Mouse (Mus musculus) cerebellum, adult (tissue): ENCODE data around the gene Gapt.
A peak's percentile ranks its signal among the peaks of the same experiment; 100 is the strongest.
"Not testable (repeated sequence)": the region's sequence is repeated elsewhere in the genome, so short reads cannot be mapped to it uniquely, and the experiment has no call there.

ENCODE experiments used
- ATAC-seq: cut with Nextera tagmentation; 2 replicates; pipeline ENCODE4 v1.9.2; 2017; ENCODE audit warnings: mild to moderate bottlenecking, moderate library complexity, mixed read lengths; ENCODE audit not compliant: insufficient number of reproducible peaks, low FRiP score, low TSS enrichment

Gapt gene

DNA sequence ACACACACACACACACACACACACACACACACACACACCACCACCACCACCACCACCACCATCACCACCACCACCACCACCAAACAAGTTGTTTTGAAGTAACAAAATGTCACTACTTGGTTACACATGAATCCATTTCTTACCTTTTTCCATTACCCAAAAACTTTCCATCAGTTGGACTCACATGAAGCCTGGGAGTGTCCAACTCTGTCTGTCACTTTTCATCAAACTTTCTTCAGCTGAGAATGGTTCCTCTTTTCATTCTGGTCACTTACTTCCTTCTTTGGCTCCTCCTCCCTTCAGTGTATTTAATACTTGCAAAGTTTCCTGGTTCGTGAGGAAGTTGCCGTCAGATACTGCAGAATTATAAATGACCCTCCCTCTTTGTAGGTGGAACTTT, at the start of gene Gapt:
TSS of gene Gapt (minus strand) at position 259 of the 400 bp plus-strand sequence.
- no peak for ATAC-seq

- ATAC-seq = peak; percentile 56; the same call in 1 of the 2 replicates
Measured at GRCm38 (mm10) chr13:110406152-110406551, 49.2 kb upstream of the Gapt start.

GRCm38 (mm10) chr13:110404686-110405085, 47.7 kb upstream of the Gapt start:
- not testable (repeated sequence) for ATAC-seq

GRCm38 (mm10) chr13:110404059-110404458, 47.1 kb upstream of the Gapt start:
- ATAC-seq = no peak

GRCm38 (mm10) chr13:110401877-110402276, 44.9 kb upstream of the Gapt start:
- no peak for ATAC-seq

- ATAC-seq = no peak
Measured at GRCm38 (mm10) chr13:110401443-110401842, 44.4 kb upstream of the Gapt start.

- no peak for ATAC-seq
Measured at GRCm38 (mm10) chr13:110398513-110399270, 41.7 kb upstream of the Gapt start.

DNA sequence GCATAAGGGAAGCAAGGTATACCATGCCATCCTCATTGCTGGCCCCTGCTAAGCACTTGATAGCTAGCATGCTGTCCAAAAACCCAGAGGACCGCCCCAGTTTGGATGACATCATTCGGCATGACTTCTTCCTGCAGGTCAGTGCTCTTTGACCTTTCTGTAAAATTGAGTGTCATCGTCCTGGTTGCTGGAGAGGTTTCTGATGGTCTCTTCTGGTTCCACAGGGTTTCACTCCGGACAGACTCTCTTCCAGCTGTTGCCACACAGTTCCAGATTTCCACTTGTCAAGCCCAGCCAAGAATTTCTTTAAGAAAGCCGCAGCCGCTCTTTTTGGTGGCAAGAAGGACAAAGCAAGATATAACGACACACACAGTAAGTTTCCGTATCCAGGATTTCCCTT, 40.8 kb upstream of the Gapt start:
- no peak for ATAC-seq

GRCm38 (mm10) chr13:110395916-110396685, 39.1 kb upstream of the Gapt start:
- ATAC-seq = no peak

GRCm38 (mm10) chr13:110395179-110395794, 38.3 kb upstream of the Gapt start:
- peak; percentile 6 for ATAC-seq

GRCm38 (mm10) chr13:110394291-110395178, 37.5 kb upstream of the Gapt start, which contains the start of gene Plk2:
Gene Plk2 (plus strand): TSS chr13:110395046.
- peak; percentile 85 for ATAC-seq

GRCm38 (mm10) chr13:110392631-110393030, 35.6 kb upstream of the Gapt start:
- ATAC-seq = no peak

DNA sequence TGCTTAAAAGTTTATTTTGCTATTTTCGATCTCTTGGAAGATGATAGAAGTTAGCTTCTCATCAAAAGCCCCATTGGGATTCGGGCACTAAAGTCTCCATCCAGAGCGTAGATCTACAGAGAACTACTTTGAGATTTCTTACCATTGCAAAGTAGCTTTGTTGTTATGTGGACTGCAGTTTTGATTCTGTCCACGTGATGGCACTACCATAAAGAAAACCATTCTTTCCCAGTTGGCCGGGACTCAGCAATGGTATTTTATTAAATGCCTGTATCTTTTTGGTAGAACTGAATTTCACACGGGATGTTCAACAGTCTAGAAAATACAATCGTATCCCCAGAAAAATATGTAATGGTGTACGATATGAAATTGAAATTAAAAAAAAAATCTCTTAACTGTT, 35.2 kb upstream of the Gapt start:
- ATAC-seq = no peak

DNA sequence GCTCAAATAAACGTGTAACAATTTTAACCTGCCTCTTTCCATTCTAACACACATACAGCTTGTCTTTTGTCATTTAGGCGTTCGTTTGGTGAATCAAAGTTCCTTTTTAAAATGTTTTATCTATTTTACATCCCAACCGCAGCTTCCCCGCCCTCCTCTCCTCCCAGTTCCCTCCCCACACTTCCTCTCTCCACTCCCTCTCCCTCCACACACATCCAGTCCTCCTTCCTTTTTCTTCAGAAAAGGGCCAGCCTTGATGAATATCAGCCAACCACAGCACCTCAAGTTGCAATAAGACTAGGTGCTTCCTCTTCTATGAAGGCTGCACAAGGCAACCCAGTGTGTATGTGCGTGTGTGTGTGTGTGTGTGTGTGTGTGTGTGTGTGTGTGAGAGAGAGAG, 27.5 kb upstream of the Gapt start:
- ATAC-seq = no peak

DNA sequence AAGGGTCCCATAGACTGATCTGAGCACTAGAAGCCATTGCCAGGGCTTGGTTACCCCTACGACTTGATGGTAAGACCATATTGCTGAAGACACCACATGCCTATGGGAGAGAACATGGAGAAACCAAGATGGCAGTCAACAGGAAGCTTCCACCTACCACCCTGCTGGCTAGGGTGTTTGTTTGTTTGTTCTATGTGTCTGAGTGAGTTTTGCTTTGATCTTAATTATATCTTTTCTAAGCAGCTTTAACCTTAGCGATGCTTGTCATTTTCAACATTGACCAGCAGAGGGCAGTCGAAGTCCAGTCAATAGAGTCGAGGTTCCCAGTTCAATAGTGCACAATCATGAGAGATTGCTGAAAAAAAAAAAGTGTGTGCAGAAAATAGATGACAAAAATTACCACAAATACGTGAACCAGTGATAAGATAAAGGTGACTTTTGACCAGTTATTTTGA, 25.5 kb upstream of the Gapt start:
- ATAC-seq = peak; percentile 62

- no peak for ATAC-seq
Measured at GRCm38 (mm10) chr13:110369673-110370072, 12.7 kb upstream of the Gapt start.

GRCm38 (mm10) chr13:110368556-110369040, 11.6 kb upstream of the Gapt start:
- peak; percentile 75 for ATAC-seq

GRCm38 (mm10) chr13:110367961-110368555, 11.1 kb upstream of the Gapt start:
- peak; percentile 20; the same call in 1 of the 2 replicates for ATAC-seq

DNA sequence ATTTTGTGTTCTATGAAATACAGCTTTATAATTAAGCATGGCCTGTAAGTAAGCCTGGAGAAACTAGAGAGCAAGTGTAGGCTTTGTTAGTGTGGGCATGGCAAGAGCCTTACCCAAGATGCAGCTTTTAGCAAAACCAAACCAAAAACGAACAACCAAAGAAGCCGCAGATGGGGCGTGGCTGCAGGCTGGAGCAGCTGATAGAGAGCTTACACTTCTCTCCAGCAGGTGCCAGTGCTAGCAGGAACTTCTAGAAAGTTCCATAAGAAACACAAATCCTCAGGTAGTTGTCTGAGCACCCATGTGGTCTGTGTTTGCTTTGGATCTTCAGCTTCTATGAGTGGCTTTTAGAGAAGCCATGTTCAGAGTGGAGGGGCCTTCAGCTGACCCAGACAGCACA, 9.5 kb upstream of the Gapt start:
- no peak for ATAC-seq
